Mouse (Mus musculus) thymus, adult 2 months (tissue): ENCODE measurements around the gene Agbl2.

ENCODE experiments used
- CTCF ChIP-seq: fragments of 200-500 bp; IDR thresholded peaks from 2 replicates; pipeline ENCODE4 v1.5.1; 2012; ENCODE audit warnings: mild to moderate bottlenecking, control low read depth, low read length, moderate library complexity, borderline replicate concordance; ENCODE audit not compliant: control insufficient read depth, poor library complexity, insufficient read depth; ENCODE audit errors: extremely low read depth
- POLR2A ChIP-seq: fragments of 200-500 bp; IDR thresholded peaks from 2 replicates; pipeline ENCODE4 v1.6.1; 2012; ENCODE audit warnings: mild to moderate bottlenecking, low read length, control low read depth, moderate library complexity; ENCODE audit not compliant: control insufficient read depth, poor library complexity, insufficient read depth; ENCODE audit errors: extremely low read depth

- no peak for TF ChIP-seq CTCF
- TF ChIP-seq POLR2A, result no peak
Observed at GRCm38 (mm10) chr2:90820894-90821293, 38.4 kb downstream of the Agbl2 start.
